Mouse (Mus musculus) hematopoietic stem cell, adult 5-6 weeks (primary cell): ENCODE measurements around the gene 4430402I18Rik. TPM values are rescaled to one million over a fixed set of nuclear protein-coding genes. Genes with fewer than 3 reads are reported as not detected.
A peak's percentile ranks its signal among the peaks of the same experiment; 100 is the strongest.
"Not testable (repeated sequence)": the region's sequence is repeated elsewhere in the genome, so short reads cannot be mapped to it uniquely, and the experiment has no call there.

Experiments
- ATAC-seq, 2 experiments: fragments of 125-278 bp in 1 of 2; replicated peaks in 1 of 2; 2 replicates each; pipeline ENCODE4 v1.8.0; 2016 to 2017; ENCODE audit warnings: inconsistent platforms in 2 of 2, mild to moderate bottlenecking in 2 of 2, moderate number of reproducible peaks in 2 of 2, low read depth in 1 of 2, moderate TSS enrichment in 1 of 2; ENCODE audit not compliant: low FRiP score in 2 of 2, poor library complexity in 2 of 2, severe bottlenecking in 2 of 2, insufficient read depth in 1 of 2, low TSS enrichment in 1 of 2
- total RNA-seq: library from RNA; stranded (forward); fragments of 172-1452, 232-1000 nt; gene quantifications from 2 replicates; pipeline ENCODE4 v1.2.3, GENCODE M21; 2017

The 4430402I18Rik gene
- 0.75 TPM in 1 of 2 replicates, not detected in the other for total RNA-seq

DNA sequence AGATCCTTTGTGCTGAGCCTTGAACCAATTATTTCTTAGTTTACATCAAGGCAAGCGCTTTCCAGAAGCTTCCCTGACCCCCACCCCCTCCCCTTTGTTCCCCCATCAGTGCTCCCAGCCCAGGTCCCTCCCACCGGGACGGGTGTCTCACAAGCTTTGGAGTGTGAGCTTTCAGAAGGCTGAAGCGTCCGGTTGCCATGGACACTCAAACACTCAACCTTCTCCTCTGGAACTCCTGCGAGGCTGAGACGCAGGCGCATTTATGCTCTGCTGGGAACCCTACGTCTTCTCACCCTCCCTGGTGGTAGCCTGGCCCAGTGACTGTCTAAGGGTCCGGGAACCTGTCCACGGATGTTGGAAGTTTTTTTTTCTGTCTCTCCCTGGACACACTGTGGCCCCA lies at the start of gene 4430402I18Rik:
Gene 4430402I18Rik, minus strand, starts transcription at position 149 of the 400 bp plus-strand sequence.
- no peak for ATAC-seq

DNA sequence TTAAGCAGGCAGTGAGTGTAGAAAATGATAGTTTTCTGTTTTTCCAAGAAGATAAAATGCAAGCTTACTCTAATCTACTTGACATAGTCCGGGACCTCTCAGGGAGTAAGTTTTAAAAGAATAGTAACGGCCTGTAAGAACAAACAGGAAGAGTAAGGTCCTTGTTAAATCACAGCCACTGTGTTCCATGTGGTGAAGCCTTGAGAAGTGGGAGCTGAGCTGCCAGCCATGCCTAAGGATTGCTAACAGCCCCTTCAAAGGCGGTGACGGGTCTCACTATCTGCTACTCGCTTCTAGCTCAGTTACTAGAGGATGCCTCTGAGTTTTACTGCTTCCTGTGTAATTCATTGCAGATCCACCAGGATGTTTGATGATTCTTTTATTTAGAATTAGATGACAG lies 49.2 kb upstream of the 4430402I18Rik start:
- no peak for ATAC-seq

DNA sequence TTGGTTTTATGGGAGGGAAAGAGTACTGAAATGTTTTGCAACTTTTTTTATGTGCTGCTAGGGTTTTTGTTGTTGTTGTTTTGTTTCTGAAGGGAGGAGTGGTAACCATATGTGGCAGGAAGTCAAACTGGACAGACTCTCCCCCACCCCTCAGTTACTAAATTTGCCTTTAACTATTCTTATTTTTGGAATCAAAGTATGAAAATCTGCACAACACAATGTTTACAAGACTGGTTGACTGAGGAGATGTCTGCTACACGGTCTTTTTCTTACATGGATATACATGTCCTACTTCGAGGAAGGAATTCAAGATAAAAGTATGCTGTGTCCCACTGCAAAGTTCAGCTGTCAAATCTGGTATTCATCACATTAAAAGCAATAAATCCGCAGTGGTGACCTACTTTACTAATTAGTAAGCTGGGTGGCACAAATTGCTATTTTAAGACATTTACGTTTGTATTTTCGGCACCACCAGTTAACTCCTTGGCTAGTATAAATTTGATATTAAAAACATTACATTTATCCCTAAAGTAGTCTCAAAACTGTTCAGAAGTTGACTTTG lies 48.7 kb upstream of the 4430402I18Rik start:
- no peak for ATAC-seq

DNA sequence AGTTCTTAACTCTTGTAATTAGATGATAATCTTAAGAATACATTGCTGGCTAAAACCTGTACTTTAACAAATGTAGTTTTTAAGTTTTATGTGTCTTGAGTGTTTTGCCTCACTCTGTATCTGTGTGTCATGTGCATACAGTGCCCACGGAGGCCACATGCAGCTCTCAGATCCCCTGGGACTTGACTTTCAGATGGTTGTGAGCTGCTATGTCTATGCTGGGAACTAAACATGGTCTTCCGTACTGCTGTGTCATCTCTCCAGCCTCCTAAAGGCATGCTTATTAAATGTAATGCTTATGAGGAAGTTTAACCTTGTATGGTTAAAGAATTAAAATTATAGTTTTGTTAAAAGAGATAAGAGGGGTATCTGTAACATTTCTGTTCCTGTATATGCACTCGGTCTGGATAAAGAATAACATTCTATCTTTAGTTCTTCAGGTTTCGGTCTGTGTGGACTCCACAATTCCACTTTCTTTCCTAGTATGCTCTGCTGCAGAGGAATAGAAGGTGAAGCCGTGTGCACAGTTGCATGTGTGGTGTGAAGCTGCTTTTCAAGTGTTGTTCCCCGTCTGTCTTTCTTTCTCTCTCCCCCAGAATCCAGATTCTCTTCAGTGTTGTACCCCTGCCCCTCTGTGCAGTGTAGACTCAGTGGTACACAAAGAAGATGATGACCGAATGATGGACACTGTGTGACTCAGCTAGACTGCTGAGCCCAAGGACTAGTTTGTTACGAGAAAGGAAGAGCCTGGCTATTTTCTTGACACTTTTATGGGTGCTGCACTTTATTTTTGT lies 48.0 kb upstream of the 4430402I18Rik start:
- no peak for ATAC-seq

DNA sequence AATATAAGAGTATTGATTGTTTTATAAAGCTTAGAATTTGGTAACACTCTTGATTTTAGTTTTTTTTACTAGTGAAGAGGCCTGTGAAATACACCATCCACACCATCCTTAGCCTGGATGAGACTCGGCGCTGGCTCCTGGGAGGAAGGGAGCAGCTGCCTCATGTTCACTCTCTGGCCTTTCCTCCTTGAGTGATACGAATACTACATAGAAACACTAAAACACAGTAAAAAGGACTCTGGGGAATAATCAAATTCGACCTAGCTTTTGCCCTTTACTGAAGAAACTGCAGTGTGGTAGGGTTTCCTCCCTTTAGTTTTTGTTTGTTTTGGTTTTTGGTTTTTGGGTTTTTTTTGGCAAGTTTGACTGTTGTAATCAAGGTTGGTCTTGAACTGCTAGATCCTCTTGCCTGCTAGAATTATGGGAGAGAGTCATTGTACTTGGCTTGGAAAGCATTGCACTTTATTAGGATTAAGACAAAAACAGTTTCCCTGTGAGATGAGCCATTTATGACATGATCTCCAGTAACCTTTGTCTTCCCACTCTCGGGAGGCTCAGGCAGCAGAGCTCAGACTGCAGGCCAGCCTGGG lies 47.0 kb upstream of the 4430402I18Rik start:
- ATAC-seq = no peak

DNA sequence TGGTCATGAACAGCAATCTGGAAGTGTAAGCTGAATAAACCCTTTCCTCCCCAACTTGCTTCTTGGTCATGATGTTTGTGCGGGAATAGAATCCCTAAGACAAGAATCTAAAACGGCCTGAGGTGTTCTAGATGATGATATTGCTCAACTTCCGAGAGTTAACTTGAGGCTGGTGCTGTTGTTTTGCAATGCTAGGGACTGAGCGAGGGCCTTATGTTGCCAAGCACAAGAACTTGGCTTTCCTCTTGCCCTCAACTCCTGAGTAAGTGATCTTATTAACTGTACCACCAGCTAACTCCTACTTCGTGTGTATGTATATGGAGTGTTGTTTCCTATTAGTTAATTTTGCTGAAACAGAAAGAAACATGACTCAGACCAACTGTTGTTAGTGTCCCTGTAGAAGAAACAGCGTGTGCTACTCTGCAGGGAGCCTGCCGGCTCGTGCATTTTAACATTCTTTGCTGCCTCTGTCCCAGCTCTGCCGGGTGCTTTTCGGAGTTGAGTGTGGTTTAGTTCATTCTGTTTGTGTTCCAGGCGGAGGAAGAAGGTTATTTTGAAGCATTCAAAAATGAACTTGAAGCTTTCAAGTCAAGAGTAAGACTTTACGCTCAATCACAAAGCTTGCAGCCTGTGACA lies 43.9 kb upstream of the 4430402I18Rik start:
- ATAC-seq = no peak

DNA sequence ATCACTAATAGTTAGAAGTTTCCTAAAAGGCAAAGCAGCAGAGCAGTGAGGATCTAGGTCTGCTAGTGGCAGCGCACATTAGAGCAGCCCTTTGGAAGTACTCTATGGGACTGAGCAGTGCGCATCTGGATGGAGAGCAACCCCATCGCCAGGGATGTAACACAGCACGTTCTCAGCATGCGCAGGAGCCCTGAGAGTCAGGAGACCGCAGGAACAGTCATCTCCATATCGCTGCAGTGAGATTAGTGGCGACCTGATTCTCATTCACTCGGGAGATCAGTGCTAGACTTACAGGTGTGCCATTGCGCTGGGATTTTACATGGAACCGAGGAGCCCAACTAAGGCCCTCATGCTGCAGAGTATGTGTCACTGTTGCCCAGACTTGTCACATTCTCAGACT lies 41.4 kb upstream of the 4430402I18Rik start:
- no peak for ATAC-seq

DNA sequence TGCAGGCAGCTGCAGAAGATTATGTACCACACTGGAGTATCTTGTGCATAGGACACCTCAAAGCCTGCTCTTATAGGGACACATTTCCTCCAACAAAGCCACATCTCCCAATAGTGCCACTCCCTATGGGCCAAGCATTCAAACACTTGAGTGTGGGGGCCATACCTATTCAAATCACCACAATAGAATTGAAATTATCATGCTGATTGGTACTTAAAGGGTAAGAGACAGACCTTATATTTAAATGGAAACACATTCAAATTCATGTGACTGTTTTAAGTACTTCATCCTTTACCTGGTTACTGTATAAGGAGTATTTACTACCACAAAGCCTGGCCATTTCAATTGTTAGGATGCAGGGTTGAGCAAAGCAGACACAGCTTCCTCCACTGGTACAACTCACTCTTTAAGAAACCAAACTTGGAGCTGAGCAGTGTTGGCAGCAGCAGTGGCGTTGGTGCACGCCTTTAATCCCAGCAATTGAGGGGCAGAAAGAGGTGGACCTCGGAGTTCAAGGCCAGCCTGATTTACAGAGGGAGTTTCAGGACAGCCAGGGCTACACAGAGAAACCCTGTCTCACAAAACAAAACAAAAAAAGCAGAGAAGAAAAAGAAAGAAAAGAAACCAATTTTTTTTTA lies 40.6 kb upstream of the 4430402I18Rik start:
- no peak for ATAC-seq

DNA sequence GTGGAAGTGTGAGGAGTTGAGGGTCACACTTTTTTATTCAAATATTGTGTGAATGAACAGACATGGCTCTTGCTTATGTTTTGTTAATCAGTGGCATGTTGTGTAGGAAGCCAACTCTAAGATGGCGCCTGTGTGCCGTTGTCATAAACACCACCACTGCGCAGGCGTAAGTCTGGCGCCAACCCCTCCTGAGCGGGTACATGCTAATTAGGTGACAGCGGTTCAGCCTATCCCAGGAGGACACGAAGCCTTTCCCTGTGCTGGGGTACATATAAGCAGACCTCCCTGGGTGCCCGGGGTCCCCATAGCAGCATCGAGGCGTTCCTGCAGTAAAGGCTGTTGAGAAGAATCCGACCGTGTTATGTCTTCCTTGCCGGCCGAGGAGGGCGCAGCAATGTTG lies 32.7 kb upstream of the 4430402I18Rik start:
- not testable (repeated sequence) for ATAC-seq

DNA sequence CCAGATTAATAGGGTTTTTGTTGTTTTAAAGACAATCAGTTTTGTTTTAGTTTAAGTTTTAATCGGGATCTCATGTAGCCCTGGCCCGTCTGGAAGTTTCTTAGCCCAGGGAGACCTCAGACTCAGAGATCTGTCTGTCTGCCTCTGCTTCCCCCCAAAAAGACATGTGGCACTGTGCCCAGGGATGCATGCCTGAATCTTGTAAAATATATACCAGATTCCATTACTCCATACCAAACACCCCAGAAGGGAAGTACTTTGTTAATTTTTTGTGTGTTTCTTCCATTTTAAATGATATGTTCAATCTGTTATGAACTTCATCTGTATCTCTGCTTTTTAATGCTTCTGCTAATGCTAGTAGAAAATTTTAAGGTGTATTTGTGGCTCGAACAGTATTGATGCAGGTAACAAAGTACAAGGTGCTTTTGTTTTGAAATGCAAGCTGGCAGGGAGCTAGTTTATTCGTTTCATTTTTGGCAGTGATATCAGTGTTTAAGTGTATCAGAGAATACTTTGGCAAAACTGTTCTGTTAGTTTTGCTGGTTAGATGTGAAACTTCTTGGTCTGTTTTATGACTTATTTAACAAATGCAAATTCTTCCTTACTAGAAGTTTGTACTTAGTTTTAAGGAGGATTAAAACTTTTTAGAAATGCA lies 30.5 kb upstream of the 4430402I18Rik start:
- no peak for ATAC-seq

DNA sequence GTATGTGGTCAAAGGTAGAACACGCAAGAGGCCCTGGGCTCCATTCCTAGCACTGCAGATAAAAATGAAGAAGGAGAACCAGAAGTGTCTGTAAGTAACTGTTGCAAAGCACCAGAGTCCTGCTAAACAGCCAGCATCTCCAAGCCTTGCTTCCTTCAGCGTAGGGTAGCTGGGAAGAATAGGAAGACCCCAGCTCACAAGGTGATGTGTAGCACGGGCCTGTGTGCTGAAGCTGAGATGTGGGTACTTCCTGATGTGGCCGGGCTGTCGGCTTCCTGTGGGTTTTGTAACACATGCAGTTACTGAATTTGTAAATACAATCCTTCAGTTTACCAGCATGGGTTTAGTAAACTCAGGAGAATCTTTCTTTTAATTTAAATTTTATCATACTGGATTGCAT lies 27.8 kb upstream of the 4430402I18Rik start:
- no peak for ATAC-seq

DNA sequence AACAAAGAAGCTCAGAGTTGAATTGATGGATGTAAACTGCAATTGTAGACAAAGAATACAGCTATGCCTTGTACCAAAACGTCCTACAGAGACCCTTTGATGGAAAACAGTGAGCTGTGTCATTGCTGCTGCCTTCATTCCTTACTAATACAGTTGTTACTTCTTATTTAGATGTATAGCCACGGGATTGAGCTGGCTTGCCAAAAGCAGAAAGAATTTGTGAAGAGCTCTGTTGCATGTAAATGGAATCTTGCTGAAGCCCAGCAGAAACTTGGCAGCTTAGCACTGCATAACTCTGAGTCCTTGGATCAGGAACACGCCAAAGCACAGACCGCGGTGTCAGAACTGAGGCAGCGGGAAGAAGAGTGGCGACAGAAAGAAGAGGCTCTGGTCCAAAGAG lies 27.3 kb upstream of the 4430402I18Rik start:
- no peak for ATAC-seq

DNA sequence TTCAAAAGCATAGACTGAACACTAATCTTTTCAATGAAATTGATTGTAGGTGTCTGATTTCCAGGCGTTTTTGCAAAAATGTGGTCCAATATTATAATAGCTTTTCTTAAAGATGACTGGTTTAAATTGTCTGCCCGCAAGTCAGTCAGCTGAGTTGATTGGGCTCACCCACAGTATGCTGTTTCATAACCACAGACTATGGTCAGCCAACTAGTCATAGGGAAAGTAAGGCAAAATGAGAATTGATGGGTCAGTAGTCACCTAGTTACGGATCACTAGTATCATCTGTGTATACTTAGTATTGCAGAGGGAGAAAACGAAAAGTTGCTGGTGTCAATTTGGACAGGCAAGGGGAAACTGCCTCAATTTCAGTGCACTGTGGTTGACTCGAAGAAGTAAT lies 23.8 kb upstream of the 4430402I18Rik start:
- no peak for ATAC-seq

DNA sequence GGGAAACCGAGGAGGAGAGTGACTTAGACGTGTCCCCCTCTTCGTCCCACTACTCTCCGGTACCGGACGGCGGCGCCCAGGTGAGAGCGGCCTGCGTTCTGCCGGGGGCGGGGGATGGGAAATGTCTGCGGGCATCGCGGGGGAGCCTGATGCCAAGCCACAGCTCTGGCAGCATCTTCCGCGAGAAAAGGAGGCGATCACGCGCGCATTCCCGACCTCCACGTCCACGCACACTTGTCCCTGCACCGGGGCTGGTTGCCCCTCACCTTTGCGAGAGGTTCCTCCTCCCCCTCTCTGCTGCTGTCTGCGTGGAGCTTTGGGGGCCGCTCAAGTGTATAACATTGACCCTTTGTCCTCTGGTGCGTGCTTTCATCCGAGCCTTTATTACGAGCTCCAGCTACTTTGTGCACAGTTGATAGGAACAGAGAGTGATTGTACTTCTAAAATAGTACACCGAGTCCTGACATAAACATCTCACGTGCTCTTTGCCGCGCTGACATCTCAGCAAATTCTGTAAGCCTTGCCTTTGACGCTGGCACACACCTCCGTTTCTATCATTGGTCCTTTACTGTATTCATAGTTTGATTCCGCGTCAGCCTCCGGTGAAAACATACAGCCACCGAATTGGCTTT lies 23.1 kb upstream of the 4430402I18Rik start:
- ATAC-seq = peak in 1 of 2 experiments; percentile 31; a peak in 3 of 4 replicates

DNA sequence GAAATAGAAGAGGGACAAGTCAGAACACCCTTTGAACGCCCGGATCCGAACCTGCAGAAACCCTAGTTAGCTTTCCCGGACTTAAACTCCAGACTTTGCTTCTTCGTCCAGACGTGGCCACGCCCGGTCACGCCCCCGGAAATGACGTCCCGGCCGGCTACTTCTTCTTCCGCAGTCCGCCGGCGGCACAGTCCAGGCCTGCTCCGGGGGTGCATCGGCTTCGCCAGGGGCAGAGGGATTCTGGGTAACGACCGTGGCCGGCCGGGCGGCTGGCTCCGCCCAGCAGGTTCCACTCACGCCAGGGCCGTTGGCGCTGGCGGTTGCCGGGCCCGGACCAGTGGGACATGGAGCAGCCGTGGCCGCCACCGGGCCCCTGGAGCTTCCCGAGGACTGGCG lies 22.6 kb upstream of the 4430402I18Rik start, which contains the start of gene Cdc37l1:
Gene Cdc37l1, plus strand, starts transcription at position 159 of the 396 bp plus-strand sequence.
- ATAC-seq = peak; percentile 92 to 98

DNA sequence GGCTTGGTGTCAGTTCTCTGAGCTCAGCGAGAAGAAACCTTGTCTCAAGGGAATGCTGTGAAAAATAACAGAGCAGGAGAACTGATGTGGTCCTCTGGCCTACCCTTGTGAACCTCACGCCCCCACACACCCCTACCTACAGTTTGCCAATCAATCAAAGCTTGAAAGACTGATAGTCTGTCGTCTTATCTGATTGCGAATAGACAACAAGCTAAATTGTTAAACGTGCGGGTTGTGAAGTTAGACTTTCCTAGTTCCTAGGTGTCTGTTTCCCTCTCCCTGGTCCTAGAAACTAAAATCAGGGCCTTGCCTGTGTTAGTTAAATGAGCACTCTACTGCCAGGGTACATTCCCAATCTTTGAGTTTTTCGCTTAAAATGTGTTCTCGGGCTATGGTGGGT lies 21.9 kb upstream of the 4430402I18Rik start:
- ATAC-seq = no peak

DNA sequence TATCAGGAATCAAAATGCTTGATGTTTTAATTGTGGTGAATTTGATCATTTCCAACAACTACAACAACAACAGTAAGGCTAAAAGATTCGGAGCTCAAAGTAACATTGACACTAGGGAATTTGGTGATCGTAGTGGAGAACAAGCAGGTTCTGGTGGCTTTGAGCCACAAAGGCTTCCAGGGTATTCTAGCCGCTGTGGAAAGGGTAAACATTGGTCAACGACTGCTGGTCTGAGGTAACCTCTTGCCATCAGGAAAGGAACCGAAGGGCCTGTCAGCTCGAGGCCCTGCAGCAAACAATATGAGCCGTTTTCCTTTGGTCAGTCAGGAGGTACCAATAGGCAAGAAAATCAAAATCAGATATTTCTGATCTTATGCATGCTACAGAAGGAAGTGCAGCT lies 15.0 kb upstream of the 4430402I18Rik start:
- no peak for ATAC-seq
